Mouse (Mus musculus): ENCODE measurements at regions not wholly inside any gene's neighbourhood (a gene's known extent, or its start where the extent isn't known, plus 50 kb on each side); places are given as distances from the start of the nearest gene placed in this dataset. TPM values are rescaled to one million over a fixed set of nuclear protein-coding genes. Genes with fewer than 3 reads are reported as not detected.

GRCm38 (mm10) chr9:115857301-115857700, 52.0 kb upstream of the Gadl1 start:
- Histone ChIP-seq H3K27me3 (no peaks in the 10 kb centered on the region), H3K4me1 (no peaks in the 10 kb centered on the region), H3K27ac (replicated peaks) (no peak overlapping the region), H3K4me3 (no peak overlapping the region), H3K4me2 (replicated peaks) (no peak overlapping the region), H3K9ac (replicated peaks) (no peak overlapping the region), H3K36me3 (no peaks in the 10 kb centered on the region), H3K9me3 (no peaks in the 10 kb centered on the region)
- ATAC-seq (replicated peaks): no peak
- 80% methylated on average over 7 of the region's 7 CpGs for WGBS

GRCm38 (mm10) chr9:115858848-115859247, 50.4 kb upstream of the Gadl1 start:
- H3K9me3 ChIP-seq: no peaks in the 10 kb centered on the region
- H3K4me3 ChIP-seq: no peak overlapping the region
- H3K36me3 ChIP-seq: no peaks in the 10 kb centered on the region
- 80% methylated on average over 3 of the region's 3 CpGs for WGBS
- no peaks in the 10 kb centered on the region for H3K27me3 ChIP-seq
- no peak overlapping the region for H3K27ac ChIP-seq (replicated peaks)
- H3K4me2 ChIP-seq (replicated peaks): no peak overlapping the region
- H3K9ac ChIP-seq (replicated peaks): no peak overlapping the region
- no peak for ATAC-seq (replicated peaks)
- H3K4me1 ChIP-seq: no peaks in the 10 kb centered on the region

MicroRNA genes in the stretch of these regions (microRNA counts, 519-probe panel; counts per million panel counts)
- 2,273 counts per million, percentile 42 among the panel's probes with 10 or more counts for microRNA mmu-miR-467h+mmu-miR-669d+mmu-miR-669l

Small RNAs in the stretch of these regions (microRNA-seq; reads per million reads assigned to microRNA genes)
- not detected for gene Gm22243
- gene Gm25510: not detected
- gene Gm26303: not detected
- gene Mir467h: not detected
